Mouse (Mus musculus) G1E-ER4 (cell line): Measurements from ENCODE around the gene Anks1. TPM values are rescaled to one million over a fixed set of nuclear protein-coding genes. Genes with fewer than 3 reads are reported as not detected.

Experiments used
- GATA1 ChIP-seq: IDR thresholded peaks from one replicate; pipeline ENCODE4 v1.8.0; 2012; ENCODE audit warnings: low read length, inconsistent platforms
- polyA plus RNA-seq: library from polyadenylated mRNA; stranded (reverse); fragments of >175 nt; gene quantifications from 2 replicates; pipeline ENCODE4 v1.2.3, GENCODE M21; 2012

Gene Anks1
- polyA plus RNA-seq, 1 experiment, result 13.2 TPM

DNA sequence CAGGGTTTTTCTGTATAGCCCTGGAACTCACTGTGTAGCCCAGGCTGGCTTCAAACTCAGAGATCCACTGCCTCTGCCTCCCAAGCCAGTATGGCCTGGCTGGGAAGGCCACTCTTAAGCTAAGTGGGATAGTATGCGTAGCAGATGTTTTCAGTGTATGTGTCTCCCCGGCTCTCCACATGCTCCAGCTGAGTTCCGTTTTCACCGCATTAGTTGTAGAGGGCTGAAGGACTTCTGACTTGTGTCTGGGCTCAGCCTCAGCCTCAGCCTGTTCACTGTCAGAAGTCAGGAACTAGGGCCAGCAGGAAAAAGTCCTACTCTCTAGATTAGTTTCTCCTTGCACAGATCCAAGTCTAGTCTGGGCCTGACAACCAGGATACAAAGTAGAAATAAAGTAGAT, 7.3 kb downstream of the Anks1 start:
- no peak for TF ChIP-seq GATA1

DNA sequence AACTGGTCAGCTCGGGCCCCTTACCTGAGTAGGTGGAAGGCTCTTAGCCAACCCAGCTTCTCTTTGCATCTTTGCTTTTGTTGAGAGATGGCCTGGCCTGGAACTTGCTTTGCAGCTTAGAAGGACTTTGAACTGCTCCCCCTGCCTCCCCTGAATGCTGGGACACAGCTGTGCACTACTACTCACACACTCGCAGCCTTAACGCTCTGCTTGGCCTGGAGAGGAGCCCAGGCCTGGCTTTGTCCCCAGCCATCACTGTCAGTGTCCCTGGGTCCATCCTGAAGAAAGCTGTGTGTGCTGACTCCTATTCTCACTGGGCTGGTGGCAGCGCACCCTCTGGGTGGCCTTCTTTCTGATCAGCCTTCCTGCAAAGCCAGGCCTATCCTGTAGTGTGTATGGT, 11.6 kb downstream of the Anks1 start:
- TF ChIP-seq GATA1, result no peak

DNA sequence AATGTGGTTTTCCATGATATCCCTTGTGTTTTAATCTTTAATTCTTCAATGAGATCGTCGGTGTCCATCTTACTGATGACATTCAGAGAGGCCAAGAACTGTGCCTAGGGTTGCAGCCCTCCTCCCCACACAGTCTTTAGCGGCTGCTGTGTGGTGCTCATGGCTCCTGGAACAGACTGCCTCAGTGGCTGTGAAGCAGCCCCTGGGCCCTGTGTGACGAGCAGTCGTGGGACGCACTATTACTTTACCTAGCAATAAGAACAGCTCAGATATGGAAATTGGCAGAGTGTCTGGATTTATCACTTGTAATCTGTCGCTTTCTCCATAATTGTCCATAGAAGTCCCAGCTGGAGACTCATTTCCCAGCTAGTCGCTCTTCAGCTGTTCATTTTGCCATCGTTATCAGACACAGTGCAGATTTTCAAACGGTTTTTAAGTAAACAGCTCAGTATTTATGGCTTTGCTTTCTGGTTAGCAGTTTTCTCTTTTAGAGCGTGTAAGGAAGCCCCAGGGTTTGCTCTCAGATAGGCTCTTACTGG, 13.1 kb downstream of the Anks1 start:
- no peak for TF ChIP-seq GATA1

DNA sequence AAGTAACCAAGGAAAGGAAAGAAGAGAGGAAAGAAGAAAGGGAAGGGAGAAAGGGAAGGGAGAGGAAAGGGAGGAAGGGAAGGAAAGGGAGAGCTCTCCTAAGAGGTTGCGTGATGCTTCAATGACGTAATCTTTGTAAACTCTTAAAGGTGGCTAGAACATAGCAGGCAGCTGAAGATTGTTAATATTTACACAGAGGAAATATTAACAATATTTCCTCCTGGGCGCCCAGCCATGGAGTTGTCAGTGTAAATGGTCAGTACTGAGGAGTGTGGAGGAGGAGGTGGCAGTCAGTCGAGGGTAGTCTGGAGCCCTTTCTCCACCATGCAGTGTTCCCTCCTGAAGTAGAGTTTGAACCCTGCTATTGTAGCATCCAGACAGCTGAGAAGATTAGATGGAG, 15.9 kb downstream of the Anks1 start:
- no peak for TF ChIP-seq GATA1

DNA sequence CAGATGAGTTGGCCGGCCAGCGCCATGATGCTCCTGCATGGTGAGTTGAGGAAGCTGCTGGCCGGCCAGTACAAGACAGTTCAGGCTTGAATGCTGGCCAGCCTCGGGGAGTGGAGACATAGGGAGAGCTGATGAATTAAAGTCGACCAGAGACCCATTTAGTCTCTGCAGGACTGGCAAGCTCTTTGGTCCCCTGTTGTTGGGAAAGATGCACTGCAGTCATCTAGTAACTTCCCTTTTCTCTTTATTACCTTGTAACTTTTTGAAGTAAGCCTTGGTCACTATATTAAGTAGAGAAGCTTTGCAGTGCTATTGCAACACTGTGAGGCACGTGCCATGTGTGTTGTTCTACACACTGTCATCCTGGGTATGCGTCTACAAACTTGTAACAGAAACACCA, 16.4 kb downstream of the Anks1 start:
- TF ChIP-seq GATA1, result no peak

DNA sequence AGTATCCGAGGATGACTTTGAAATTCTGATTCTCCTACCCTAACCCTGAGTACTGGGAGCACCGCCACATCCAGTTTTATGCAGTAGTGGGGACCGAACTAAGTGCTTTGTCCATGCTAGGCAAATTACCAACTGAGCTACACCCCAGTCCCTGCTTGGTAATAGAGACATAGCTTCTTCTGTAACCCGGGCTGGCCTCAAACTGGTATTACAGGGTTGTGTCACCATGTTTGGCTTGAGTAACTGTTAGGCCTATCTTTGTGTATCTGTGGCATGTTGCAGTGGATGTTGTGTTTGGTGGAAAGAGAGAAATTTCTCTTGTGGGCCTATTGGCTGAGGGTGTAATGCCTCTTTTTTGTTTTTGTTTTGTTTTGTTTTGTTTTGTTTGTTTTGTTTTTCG, 21.2 kb downstream of the Anks1 start:
- TF ChIP-seq GATA1, result no peak

DNA sequence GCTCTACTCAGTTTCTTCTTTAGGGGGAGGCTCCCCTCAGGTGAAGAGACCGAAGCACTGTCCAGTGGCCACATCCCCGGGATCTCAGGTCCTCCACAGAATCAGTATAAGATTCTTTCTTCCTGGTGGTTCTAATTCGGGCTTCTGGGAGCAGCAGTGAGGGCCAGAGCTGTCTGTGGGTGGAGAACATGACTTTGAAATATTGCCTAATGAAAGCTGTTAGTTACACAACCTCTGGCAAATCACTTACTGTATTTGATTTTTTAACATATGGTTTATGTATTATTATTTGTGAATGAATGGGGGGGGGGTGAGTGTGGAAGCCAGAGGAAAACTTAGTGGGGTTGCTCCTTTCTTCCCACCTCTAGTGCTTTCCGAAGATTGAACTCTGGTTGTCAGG, 22.7 kb downstream of the Anks1 start:
- TF ChIP-seq GATA1, result no peak

DNA sequence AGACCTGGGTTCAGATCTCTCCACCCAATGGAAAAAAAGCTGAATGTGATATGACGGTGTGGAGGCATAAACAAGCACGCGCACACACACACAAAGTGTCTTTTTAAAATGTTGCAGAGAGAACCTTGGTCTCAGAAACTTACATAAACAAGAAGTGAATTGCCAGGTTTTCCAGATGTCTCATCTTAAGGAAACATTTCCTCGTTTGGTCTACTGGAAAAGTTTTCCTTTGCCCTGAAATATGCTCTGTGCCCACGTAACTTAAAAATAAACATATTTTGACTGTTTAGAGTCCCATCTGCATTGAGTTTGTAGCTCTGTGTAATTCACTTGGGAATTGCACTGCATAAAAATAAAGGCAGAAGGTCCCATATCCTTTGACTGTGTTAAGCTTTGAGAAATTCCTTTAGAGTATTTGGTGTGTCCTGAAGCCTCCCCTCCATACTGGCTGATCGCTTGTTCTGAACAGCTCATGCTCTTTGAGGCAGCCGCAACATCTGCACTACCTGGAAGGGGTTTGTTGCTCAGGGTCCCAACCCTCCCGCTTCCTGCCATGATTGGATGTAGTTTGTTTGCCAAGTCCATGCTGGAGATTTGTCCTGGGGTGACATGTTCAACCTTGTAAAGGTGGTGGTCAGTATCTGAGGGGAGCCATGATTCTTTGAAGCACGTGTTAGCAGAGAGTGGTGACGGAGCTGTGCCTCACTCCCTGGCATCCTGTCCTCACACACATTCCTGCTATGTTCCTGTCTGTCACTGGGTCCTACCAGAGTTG, 25.2 kb downstream of the Anks1 start:
- TF ChIP-seq GATA1, result no peak

DNA sequence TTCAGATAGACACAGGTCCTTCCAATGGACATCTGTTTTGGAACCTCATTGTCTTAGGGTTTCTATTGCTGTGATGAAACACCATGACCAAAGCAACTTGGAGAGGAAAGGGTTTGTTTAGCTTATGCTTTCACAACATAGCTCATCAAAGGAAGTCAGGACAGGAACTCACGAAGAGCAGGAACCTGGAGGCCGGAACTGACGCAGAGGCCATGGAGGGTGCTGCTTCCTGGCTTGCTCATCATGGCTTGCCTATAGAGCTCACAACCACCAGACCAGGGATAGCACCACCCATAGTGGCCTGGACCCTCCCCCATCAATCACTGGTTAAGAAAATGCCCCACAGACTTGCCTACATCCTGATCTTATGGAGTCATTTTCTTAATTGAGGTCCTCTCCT, 26.0 kb downstream of the Anks1 start:
- TF ChIP-seq GATA1, result no peak

DNA sequence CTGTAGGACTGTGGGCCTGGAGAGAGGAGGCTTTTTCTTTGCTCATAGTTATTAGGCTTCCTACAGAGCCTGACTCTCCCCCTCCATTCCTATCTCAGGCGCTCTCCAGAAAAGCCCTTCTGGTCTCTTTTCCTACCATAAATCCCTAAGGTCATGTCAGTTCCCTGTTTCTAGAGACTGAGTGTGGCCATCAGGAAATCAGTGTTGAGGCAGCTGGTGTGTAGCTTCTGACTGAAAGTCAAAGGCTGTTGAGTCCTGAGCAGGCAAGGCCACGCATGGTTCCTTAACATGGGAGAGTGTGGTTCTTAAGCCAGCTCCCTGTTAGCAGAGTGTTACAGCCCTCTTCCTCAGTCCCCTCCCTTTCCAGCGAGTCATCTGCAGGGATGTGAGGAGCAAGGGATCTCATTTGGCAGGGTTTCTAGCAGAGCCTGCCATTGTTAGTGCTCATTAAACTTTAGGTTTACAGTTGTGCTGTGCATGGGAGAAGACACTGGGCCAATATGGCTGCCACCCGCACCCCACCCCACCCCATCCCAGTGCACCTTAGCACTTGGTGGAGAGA, 28.0 kb downstream of the Anks1 start:
- no peak for TF ChIP-seq GATA1

DNA sequence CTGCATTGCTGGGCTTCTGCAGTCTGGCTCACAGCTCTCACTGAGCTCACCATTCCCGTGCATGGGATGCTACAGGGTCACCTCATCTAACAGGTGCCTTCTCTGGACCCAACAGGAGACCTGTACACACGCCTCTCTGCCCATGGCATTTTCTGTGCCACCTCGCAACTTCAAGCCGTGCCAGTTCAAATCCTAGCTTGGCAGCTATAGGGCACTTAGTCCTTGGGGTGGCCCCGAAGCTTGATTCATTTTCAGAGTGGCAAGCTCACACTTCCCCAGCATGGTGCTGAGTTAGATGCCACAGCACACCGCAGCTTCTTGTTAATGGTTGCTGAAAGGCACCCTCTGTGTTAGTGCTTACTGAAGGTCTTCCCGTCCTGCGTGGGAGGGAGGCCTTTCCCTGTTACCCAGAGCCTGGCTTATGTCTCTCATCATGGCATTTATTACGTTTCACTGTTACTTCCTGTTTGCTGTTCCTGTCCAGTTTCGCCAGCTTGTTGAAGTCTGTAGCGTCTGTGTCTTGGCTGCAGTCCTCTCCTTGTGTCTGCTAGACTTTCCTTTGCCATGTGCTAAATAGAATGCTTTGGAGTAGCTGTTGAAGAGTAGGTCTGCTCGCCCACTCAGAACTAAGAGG, 29.1 kb downstream of the Anks1 start:
- no peak for TF ChIP-seq GATA1

DNA sequence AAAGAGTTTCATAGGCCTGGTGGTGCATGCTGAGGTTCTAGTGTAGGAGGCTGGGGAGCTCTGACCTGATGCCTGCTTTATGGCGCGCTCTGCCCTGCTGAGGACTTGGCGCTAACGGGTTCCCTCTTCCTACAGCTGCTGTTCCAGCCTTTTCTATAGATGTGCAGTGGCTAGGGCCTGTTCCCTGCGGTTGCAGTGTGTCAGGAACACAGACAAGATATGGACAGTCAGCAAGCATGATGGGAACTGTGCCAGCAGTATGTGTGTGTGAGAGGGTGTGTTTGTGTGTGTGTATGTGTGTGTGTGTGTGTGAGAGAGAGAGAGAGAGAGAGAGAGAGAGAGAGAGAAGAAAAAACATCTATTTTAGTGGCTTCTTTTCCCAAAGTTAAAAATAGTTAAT, 29.9 kb downstream of the Anks1 start:
- TF ChIP-seq GATA1, result no peak

DNA sequence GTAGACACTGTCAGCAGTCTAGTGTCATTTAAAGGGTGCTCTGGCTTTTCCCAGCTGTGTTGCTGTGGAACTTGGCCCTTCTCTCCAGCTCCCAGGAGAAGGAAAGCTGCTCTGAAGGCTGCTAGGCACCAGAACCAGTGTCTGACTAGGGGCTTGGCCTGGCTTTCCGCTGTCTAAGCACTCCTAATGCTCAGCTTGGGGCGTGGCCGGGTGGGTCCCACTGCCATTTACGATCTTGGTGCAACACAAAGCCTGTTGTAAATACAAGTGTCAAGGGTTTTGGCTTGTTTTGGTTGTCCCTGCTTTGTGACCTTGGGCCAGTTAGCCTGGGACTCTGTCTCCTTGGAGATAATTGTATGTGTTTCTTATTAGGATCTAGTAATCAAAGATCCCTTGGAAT, 31.2 kb downstream of the Anks1 start:
- no peak for TF ChIP-seq GATA1

DNA sequence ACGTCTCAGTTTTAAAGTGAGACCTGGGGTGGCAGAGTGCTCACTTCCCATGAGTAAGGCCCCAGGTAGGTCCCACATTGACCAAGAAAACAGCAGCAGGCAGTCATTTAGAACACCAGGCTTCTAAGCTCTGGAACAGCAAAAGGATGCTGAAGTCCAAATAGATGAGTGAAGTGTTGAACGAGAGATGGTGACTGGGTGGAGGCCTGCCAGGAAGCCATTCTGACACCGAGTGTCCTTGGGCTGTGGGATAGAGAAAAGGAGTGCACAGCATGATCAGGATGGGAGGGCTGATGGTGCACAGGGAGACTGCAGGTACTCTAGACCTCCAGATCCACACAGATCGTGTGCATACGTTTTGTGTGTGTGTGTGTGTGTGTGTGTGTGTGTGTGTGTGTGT, 32.1 kb downstream of the Anks1 start:
- no peak for TF ChIP-seq GATA1

DNA sequence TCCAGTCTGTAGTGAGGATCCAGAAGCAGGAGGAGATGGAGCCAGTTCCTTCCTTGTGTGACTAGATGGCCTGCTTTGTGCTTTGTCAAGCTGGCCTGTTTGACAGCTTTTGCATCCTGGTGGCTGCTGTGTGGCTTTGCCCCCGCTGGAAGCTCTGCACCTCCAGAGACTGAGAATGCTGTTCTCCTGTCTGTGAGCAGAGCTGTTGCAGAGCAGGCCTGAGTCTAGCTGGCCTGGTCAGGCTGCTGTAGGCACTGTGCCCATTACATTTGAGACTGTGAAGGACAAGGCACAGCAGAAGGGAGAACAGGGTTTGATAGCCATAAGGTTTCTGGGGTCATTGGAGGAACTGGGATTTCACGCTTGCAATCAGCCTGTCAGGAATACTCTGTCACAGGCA, 32.6 kb downstream of the Anks1 start:
- no peak for TF ChIP-seq GATA1

DNA sequence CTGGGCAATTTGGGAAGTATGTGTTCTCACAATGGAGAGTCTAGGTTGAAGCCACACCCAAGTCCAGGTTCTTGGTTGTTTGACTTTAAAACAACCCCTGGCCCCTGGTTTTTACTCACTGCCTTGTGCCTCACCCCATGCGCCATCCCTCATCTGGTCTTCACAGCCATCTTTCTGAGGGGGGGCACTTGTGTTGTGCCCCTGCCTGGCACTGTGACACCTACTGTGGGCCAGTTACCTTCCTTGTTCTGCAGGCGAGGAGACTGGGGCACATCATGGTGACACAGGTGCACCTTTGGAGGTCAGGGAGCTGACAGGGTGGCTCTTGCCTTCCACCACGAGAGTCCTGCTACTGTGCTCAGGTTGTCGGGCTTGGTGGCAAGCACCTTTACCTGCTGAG, 33.0 kb downstream of the Anks1 start:
- TF ChIP-seq GATA1, result no peak
